Mouse (Mus musculus): ENCODE measurements around the gene Cfap61.

DNA sequence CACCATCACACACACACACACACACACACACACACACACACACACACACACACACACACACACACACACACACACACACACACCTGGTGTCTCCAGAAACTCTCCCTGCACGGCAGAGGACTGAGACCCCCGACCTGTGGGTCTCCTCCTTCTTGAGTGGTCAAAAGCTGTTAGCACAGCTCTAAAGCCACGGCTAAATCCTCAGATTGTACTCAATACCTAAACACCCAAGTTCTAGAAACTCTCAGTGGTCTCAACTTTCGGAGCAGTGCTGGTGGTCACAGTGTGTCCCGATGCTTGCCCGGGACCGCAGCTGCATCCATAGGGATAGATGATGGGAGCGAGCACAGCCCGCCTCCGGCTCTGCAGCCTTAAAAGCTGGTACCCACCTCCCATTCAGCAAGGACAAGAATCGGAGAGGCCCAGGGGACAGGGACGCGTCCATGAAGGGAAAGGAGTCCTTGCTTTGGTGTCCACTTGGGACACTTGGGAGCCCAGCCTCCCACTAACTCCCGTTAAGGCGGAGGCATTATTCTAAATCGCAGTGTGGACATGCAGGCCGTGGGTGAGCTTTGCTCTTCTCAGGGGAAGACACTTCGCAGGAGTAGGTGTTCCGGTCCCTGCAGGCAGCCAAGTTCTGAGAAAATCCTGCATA is 284.4 kb downstream of the Cfap61 start:
- TF ChIP-seq CTCF (IDR thresholded peaks at IDR 0.05 in 2 of 3, conservative IDR thresholded peaks at IDR 0.05 in 1 of 3; ENCODE audit: control insufficient read depth in 1 of 3, insufficient read depth in 1 of 3, low read depth in 2 of 3, low read length in 3 of 3, poor library complexity in 1 of 3, severe bottlenecking in 1 of 3), result no peak
- TF ChIP-seq EP300 (IDR thresholded peaks at IDR 0.05; ENCODE audit: low read depth in 1 of 2, low read length in 2 of 2), result no peak
- TF ChIP-seq TBP (IDR thresholded peaks at IDR 0.05; ENCODE audit: low read depth, low read length), result no peak
- no peak for TF ChIP-seq ZC3H11A (IDR thresholded peaks at IDR 0.05; ENCODE audit: low read depth, low read length)
- TF ChIP-seq TCF12 (IDR thresholded peaks at IDR 0.05; ENCODE audit: low read depth, low read length), result no peak
- no peak for TF ChIP-seq KAT2A (conservative IDR thresholded peaks at IDR 0.05; ENCODE audit: low read depth, low read length)
- no peak for TF ChIP-seq MXI1 (IDR thresholded peaks at IDR 0.05; ENCODE audit: low read depth, low read length)
- TF ChIP-seq POLR2AphosphoS5 (IDR thresholded peaks at IDR 0.05; ENCODE audit: borderline replicate concordance, low read depth, low read length), result no peak
- TF ChIP-seq USF2 (IDR thresholded peaks at IDR 0.05; ENCODE audit: borderline replicate concordance in 1 of 2, insufficient read depth in 1 of 2, low read depth in 1 of 2, low read length in 2 of 2), result no peak
- TF ChIP-seq POLR2A (IDR thresholded peaks at IDR 0.05; ENCODE audit: control insufficient read depth in 1 of 2, insufficient read depth in 1 of 2, low read depth in 1 of 2, low read length in 2 of 2, poor library complexity in 1 of 2), result no peak
- TF ChIP-seq UBTF (IDR thresholded peaks at IDR 0.05; ENCODE audit: borderline replicate concordance, insufficient read depth, low read depth, low read length), result no peak
- no peak for TF ChIP-seq ZNF384 (IDR thresholded peaks at IDR 0.05; ENCODE audit: low read depth, low read length)

Measured in MEL (cell line).